Mouse (Mus musculus) stomach, embryonic 16.5 days (tissue): ENCODE results near the gene Nr1i2. TPM values are rescaled to one million over a fixed set of nuclear protein-coding genes. Genes with fewer than 3 reads are reported as not detected.

Experiments
- ATAC-seq: fragments of 200-750 bp; cut with Nextera tagmentation; 2 replicates; pipeline ENCODE4 v1.8.0; 2017; ENCODE audit warnings: moderate number of reproducible peaks, moderate TSS enrichment; ENCODE audit not compliant: insufficient read depth, low FRiP score
- H3K27ac ChIP-seq: fragments of 300-500 bp; sonication (generic); 2 replicates; pipeline ENCODE4 v1.5.1; 2014; ENCODE audit warnings: low read length
- H3K27me3 ChIP-seq: fragments of 300-500 bp; sonication (generic); 2 replicates; pipeline ENCODE4 v1.6.1; 2014; ENCODE audit warnings: low read length, control low read depth, mixed read lengths; ENCODE audit not compliant: control insufficient read depth, insufficient read depth
- H3K36me3 ChIP-seq: fragments of 300-500 bp; sonication (generic); 2 replicates; pipeline ENCODE4 v1.6.1; 2014; ENCODE audit warnings: low read length; ENCODE audit not compliant: control insufficient read depth, insufficient read depth
- H3K4me1 ChIP-seq: fragments of 300-500 bp; sonication (generic); 2 replicates; pipeline ENCODE4 v1.6.1; 2014; ENCODE audit warnings: low read length, control low read depth, mixed read lengths; ENCODE audit not compliant: control insufficient read depth, insufficient read depth
- H3K4me2 ChIP-seq: fragments of 300-500 bp; sonication (generic); 2 replicates; pipeline ENCODE4 v1.6.1; 2014; ENCODE audit warnings: low read depth, low read length, mixed read lengths
- H3K4me3 ChIP-seq: fragments of 300-500 bp; sonication (generic); replicated peaks from 2 replicates; pipeline ENCODE4 v1.5.1; 2014; ENCODE audit warnings: mild to moderate bottlenecking, low read length
- H3K9ac ChIP-seq: fragments of 300-500 bp; sonication (generic); 2 replicates; pipeline ENCODE4 v1.6.1; 2014; ENCODE audit warnings: low read length
- H3K9me3 ChIP-seq: fragments of 300-500 bp; sonication (generic); replicated peaks from 2 replicates; pipeline ENCODE4 v1.6.1; 2016; ENCODE audit warnings: low read length, control low read depth; ENCODE audit not compliant: control insufficient read depth
- WGBS: fragments of 180-500 bp; shearing (Covaris S2); extraction: QIAGEN DNeasy Blood & Tissue Kit; methylation state at CpG from one replicate; pipeline ENCODE4 v1.1.7; 2014; 5-methylcytosine and 5-hydroxymethylcytosine counted together
- polyA plus RNA-seq: library from polyadenylated mRNA; unstranded; fragments of >200 nt; fragmentation: Nextera tagmentation; extraction: Ambion mirVana; gene quantifications from 2 replicates; pipeline ENCODE4 v1.2.1, GENCODE M21; 2015

Nr1i2 gene
- polyA plus RNA-seq, 1 experiment from 2014 or later = 8.6 TPM

DNA sequence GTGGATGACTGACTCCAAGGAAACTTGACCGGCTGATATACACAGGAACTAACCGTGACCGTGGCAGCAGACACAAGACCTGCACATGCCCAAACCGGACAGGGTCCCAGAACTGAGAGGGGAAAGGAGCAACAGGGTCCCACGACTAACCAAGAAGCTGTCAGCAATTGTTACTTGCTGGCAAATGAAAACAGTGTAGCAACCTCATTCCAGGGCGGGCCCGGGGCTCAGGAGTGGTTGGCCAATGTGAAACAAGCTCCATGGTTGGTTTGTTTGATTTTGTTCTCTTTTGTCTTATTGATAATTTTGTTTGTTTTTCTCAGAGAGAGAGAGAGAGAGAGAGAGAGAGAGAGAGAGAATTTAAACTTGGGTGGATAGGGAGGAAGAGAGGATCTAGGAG is 13.7 kb downstream of the Nr1i2 start:
- Histone ChIP-seq H3K9ac (no peak overlapping the region), H3K9me3 (no peaks in the 10 kb centered on the region), H3K4me2 (0 out of 2 replicates have a peak overlapping the region, but pooled peaks have one; percentile 13), H3K36me3 (no peaks in the 10 kb centered on the region), H3K27me3 (no peaks in the 10 kb centered on the region), H3K4me1 (peaks cover 6% of the 10 kb centered on the region; the same call in 1 of the 2 replicates), H3K4me3 (no peak overlapping the region), H3K27ac (no peak overlapping the region)
- ATAC-seq = no peak
- WGBS = 60% methylated on average over 7 of the region's 7 CpGs

GRCm38 (mm10) chr16:38279794-38280193 is 14.8 kb downstream of the Nr1i2 start:
- no peak overlapping the region for H3K9ac ChIP-seq
- H3K27ac ChIP-seq = no peak overlapping the region
- WGBS = 94% methylated on average over 5 of the region's 5 CpGs
- H3K4me1 ChIP-seq = peaks cover 6% of the 10 kb centered on the region; the same call in 1 of the 2 replicates
- no peaks in the 10 kb centered on the region for H3K27me3 ChIP-seq
- H3K4me2 ChIP-seq = no peak overlapping the region
- no peak overlapping the region for H3K4me3 ChIP-seq
- H3K9me3 ChIP-seq = no peaks in the 10 kb centered on the region
- no peak for ATAC-seq
- no peaks in the 10 kb centered on the region for H3K36me3 ChIP-seq

DNA sequence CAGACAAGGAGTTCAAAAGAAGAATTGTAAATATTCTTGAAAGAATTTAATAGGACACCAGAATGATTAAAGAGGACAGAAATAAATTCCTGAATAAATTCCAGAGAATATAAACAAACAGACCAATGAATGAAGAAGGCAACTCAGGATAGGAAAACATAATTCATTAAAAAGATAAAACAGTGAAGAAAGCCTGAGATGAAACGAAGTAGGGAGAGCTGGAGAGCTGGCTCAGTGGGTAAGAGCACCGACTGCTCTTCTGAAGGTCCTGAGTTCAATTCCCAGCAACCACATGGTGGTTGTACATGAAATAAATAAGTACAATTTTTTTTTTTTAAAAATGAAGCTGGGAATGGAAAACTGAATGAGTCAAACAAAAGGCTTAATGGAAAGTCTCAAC is 19.9 kb downstream of the Nr1i2 start:
- Histone ChIP-seq H3K4me2 (no peak overlapping the region), H3K4me1 (no peaks in the 10 kb centered on the region), H3K27me3 (no peaks in the 10 kb centered on the region), H3K9me3 (no peaks in the 10 kb centered on the region), H3K36me3 (no peaks in the 10 kb centered on the region), H3K27ac (no peak overlapping the region), H3K4me3 (no peak overlapping the region), H3K9ac (no peak overlapping the region)
- ATAC-seq = no peak
- WGBS = 69% methylated on average over 2 of the region's 2 CpGs

DNA sequence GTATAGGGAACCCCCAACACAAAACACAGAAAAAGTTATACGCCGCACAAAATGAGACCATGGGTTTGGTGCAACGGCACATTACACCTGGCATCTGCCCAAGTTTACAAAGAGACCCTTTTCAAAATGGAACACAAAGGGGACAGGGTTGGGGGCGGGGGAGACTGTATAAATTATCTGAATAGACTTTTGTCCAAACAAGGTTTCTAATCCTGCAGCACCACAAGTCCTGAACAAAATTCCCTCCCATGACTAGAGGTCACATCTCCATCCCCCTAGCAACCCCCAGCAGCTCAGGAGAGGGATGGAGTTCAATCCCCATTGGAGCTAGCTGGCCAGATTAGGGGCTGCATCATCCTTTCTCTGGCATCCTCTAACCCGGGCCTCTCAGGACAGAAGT is 22.1 kb downstream of the Nr1i2 start:
- H3K4me1 ChIP-seq = no peaks in the 10 kb centered on the region
- H3K9ac ChIP-seq = no peak overlapping the region
- H3K27me3 ChIP-seq = no peaks in the 10 kb centered on the region
- H3K36me3 ChIP-seq = no peaks in the 10 kb centered on the region
- WGBS = 57% methylated on average over 5 of the region's 5 CpGs
- no peaks in the 10 kb centered on the region for H3K9me3 ChIP-seq
- H3K4me3 ChIP-seq = no peak overlapping the region
- ATAC-seq = no peak
- no peak overlapping the region for H3K27ac ChIP-seq
- H3K4me2 ChIP-seq = no peak overlapping the region

GRCm38 (mm10) chr16:38271601-38272000 is 23.0 kb downstream of the Nr1i2 start:
- H3K4me1 ChIP-seq = no peaks in the 10 kb centered on the region

GRCm38 (mm10) chr16:38255927-38256326 is 38.7 kb downstream of the Nr1i2 start:
- 91% methylated on average over 9 of the region's 9 CpGs for WGBS
- ATAC-seq = no peak
- no peaks in the 10 kb centered on the region for H3K36me3 ChIP-seq
- H3K9me3 ChIP-seq = no peaks in the 10 kb centered on the region
- no peaks in the 10 kb centered on the region for H3K27me3 ChIP-seq
- H3K27ac ChIP-seq = no peak overlapping the region
- no peak overlapping the region for H3K9ac ChIP-seq
- H3K4me2 ChIP-seq = no peak overlapping the region
- H3K4me3 ChIP-seq = no peak overlapping the region
- H3K4me1 ChIP-seq = no peaks in the 10 kb centered on the region

More at GRCm38 (mm10) chr16:38271601-38272000, 23.0 kb downstream of the Nr1i2 start:
- Histone ChIP-seq H3K4me3 (no peak overlapping the region), H3K9ac (no peak overlapping the region), H3K4me2 (no peak overlapping the region), H3K27ac (no peak overlapping the region), H3K9me3 (no peaks in the 10 kb centered on the region), H3K36me3 (no peaks in the 10 kb centered on the region), H3K27me3 (no peaks in the 10 kb centered on the region)
- no peak for ATAC-seq
- 44% methylated on average over 3 of the region's 3 CpGs for WGBS

DNA sequence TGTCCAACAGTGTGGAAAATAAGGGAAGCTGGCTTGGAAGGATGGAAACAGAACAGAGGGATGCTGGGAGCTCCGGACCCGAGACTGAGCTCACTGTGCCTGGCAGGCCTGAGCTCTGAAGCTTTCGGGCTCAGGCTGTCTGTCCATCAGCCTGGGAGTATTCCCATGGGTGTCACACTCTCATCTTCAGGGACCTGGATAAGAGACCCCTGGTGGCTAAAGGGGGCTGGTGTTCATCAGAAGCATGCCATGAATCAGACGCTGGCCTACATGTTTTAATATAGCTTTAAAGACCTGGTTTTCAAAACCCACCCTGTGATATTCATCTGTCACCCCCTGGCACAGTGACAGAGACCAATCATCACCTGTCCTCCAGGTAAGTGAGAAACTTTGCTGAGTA is 39.5 kb downstream of the Nr1i2 start:
- Histone ChIP-seq H3K36me3 (no peaks in the 10 kb centered on the region), H3K27ac (no peak overlapping the region), H3K9me3 (no peaks in the 10 kb centered on the region), H3K4me3 (no peak overlapping the region), H3K27me3 (no peaks in the 10 kb centered on the region), H3K9ac (no peak overlapping the region), H3K4me2 (no peak overlapping the region), H3K4me1 (no peaks in the 10 kb centered on the region)
- WGBS = 77% methylated on average over 4 of the region's 4 CpGs
- no peak for ATAC-seq

DNA sequence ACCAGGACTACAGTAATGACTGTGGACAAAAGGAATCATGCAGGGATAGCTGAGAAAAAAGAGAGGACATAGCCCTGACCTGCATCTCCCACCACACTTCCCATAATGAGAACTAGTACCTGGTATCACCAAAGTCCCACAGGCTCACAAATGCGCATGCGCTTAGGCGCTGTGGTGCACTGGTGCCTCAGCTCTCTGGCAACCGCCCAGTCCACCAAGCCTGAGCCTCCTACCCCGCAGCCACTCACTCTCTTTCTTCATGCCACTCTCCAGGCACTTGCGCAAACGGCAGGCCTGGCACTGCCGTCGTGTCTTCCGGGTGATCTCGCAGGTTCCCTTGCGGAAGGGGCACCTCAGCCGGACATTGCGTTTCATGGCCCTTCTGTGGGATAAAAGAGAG is 40.6 kb downstream of the Nr1i2 start:
- Histone ChIP-seq H3K4me2 (no peak overlapping the region), H3K36me3 (no peaks in the 10 kb centered on the region), H3K9me3 (no peaks in the 10 kb centered on the region), H3K4me3 (no peak overlapping the region), H3K27me3 (no peaks in the 10 kb centered on the region), H3K27ac (no peak overlapping the region), H3K4me1 (no peaks in the 10 kb centered on the region), H3K9ac (no peak overlapping the region)
- ATAC-seq = no peak
- WGBS = 75% methylated on average over 14 of the region's 14 CpGs

DNA sequence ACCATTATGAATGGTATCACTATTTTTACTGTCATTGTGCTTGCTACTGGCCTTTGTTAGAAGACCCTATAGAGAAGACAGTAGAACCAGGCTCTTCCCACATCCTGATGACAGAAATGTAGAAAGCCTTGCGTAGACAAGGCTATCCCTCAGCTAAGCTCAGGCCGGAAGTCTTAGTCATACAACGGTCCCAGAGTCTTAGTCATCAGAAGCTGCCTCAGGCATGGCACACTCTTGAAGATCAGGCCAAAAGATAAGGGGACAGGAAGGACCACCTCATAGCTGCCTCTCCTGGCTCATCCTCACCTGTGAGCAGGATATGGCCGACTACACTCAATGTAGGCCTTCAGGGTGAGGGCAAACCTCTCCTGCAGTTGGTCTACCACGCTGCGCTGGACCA is 44.2 kb downstream of the Nr1i2 start:
- no peaks in the 10 kb centered on the region for H3K27me3 ChIP-seq
- H3K4me2 ChIP-seq = no peak overlapping the region
- peaks cover 2% of the 10 kb centered on the region; the same call in 1 of the 2 replicates for H3K36me3 ChIP-seq
- H3K4me1 ChIP-seq = peaks cover 4% of the 10 kb centered on the region
- no peak for ATAC-seq
- H3K27ac ChIP-seq = no peak overlapping the region
- H3K4me3 ChIP-seq = no peak overlapping the region
- H3K9me3 ChIP-seq = no peaks in the 10 kb centered on the region
- WGBS = 90% methylated on average over 6 of the region's 6 CpGs
- H3K9ac ChIP-seq = no peak overlapping the region
